Mouse (Mus musculus) small intestine, adult 2 months (tissue): ENCODE results near the gene Slc29a2. TPM values are rescaled to one million over a fixed set of nuclear protein-coding genes. Genes with fewer than 3 reads are reported as not detected.

Source experiments
- H3K27ac ChIP-seq: fragments of 200-500 bp; 2 replicates; pipeline ENCODE4 v1.5.1; 2012; ENCODE audit warnings: low read depth, low read length, control low read depth, inconsistent platforms; ENCODE audit not compliant: insufficient read depth
- H3K27me3 ChIP-seq: fragments of 200-500 bp; 2 replicates; pipeline ENCODE4 v1.6.1; 2012; ENCODE audit warnings: mild to moderate bottlenecking, moderate library complexity, low read length, inconsistent platforms; ENCODE audit not compliant: control insufficient read depth, insufficient read depth
- H3K36me3 ChIP-seq: fragments of 200-500 bp; 2 replicates; pipeline ENCODE4 v1.6.1; 2012; ENCODE audit warnings: mild to moderate bottlenecking, low read length, control low read depth, inconsistent platforms; ENCODE audit not compliant: control insufficient read depth, insufficient read depth
- H3K4me1 ChIP-seq: fragments of 200-500 bp; 2 replicates; pipeline ENCODE4 v1.6.1; 2012; ENCODE audit warnings: low read length, inconsistent platforms, mixed read lengths; ENCODE audit not compliant: control insufficient read depth, insufficient read depth, insufficient read length
- H3K4me3 ChIP-seq: fragments of 200-500 bp; 2 replicates; pipeline ENCODE4 v1.5.1; 2012; ENCODE audit warnings: low read depth, mild to moderate bottlenecking, control low read depth, inconsistent platforms, low read length, moderate library complexity
- CTCF ChIP-seq: fragments of 200-500 bp; IDR thresholded peaks from 2 replicates; pipeline ENCODE4 v1.5.1; 2012; ENCODE audit warnings: low read depth, mild to moderate bottlenecking, control low read depth, inconsistent platforms, low read length, moderate library complexity, mixed read lengths; ENCODE audit not compliant: insufficient replicate concordance, insufficient read length; ENCODE audit errors: extremely low read depth
- POLR2A ChIP-seq: fragments of 200-500 bp; IDR thresholded peaks from 2 replicates; pipeline ENCODE4 v1.6.1; 2012; ENCODE audit warnings: low read depth, mild to moderate bottlenecking, control low read depth, inconsistent platforms, low read length, moderate library complexity
- WGBS: fragments of 180-500 bp; shearing (Covaris S2); methylation state at CpG from one replicate; pipeline ENCODE4 v1.1.7; 2018; 5-methylcytosine and 5-hydroxymethylcytosine counted together
- polyA plus RNA-seq: library from polyadenylated mRNA; depleted of rRNA; stranded (reverse); fragments of >200 nt; gene quantifications from 2 replicates; pipeline ENCODE4 v1.2.3, GENCODE M21; 2012; rRNA removed

The Slc29a2 gene
- 2.6 and 4.4 TPM in 2 replicates for polyA plus RNA-seq

- H3K36me3 ChIP-seq, result no peaks in the 10 kb centered on the region
- under 1% methylated on average over 62 of the region's 62 CpGs for WGBS
- H3K27me3 ChIP-seq, result no peaks in the 10 kb centered on the region
- H3K4me1 ChIP-seq, result peaks cover 5% of the 10 kb centered on the region; the same call in 1 of the 2 replicates
- peak within 1 kb of the TSS; percentile 81 for H3K27ac ChIP-seq
- peak within 1 kb of the TSS; percentile 86 for H3K4me3 ChIP-seq
- peak; percentile 59 for TF ChIP-seq POLR2A
- TF ChIP-seq CTCF, result no peak
These were observed at the start of gene Slc29a2 for GRCm38 (mm10) chr19:5023621-5024479. Gene Slc29a2, plus strand, starts transcription at chr19:5023860.

- Histone ChIP-seq H3K4me3 (no peak overlapping the region), H3K27ac (no peak overlapping the region), H3K36me3 (no peaks in the 10 kb centered on the region), H3K27me3 (0 out of 2 replicates have a peak, but pooled peaks cover 6% of the 10 kb centered on the region), H3K4me1 (no peaks in the 10 kb centered on the region)
- TF ChIP-seq CTCF, result peak; percentile 75; the same call in 1 of the 2 replicates
- no peak for TF ChIP-seq POLR2A
These were observed 41.9 kb upstream of the Slc29a2 start for GRCm38 (mm10) chr19:4981767-4982166.

- peaks cover 10% of the 10 kb centered on the region; the same call in 1 of the 2 replicates for H3K27me3 ChIP-seq
- WGBS, result 4% methylated on average over 13 of the region's 13 CpGs
- TF ChIP-seq POLR2A (no peak), CTCF (0 out of 2 replicates have a peak, but pooled peaks have one; percentile 4)
These were observed 34.6 kb upstream of the Slc29a2 start for GRCm38 (mm10) chr19:4989013-4989412.

GRCm38 (mm10) chr19:4989434-4990255 is 34.0 kb upstream of the Slc29a2 start:
- Histone ChIP-seq H3K4me3 (no peak overlapping the region), H3K27me3 (peaks cover 6% of the 10 kb centered on the region; the same call in 1 of the 2 replicates), H3K36me3 (no peaks in the 10 kb centered on the region), H3K4me1 (no peaks in the 10 kb centered on the region), H3K27ac (no peak overlapping the region)
- whole genome bisulfite sequencing, result 23% methylated on average over 47 of the region's 47 CpGs
- TF ChIP-seq CTCF (no peak), POLR2A (no peak)

More at GRCm38 (mm10) chr19:4989013-4989412, 34.6 kb upstream of the Slc29a2 start:
- H3K36me3 ChIP-seq, result no peaks in the 10 kb centered on the region
- no peaks in the 10 kb centered on the region for H3K4me1 ChIP-seq
- H3K27ac ChIP-seq, result no peak overlapping the region
- H3K4me3 ChIP-seq, result no peak overlapping the region

GRCm38 (mm10) chr19:4990256-4990625 is 33.4 kb upstream of the Slc29a2 start, which contains the start of gene Npas4:
Gene Npas4, minus strand, starts transcription at chr19:4990316.
- WGBS, result 18% methylated on average over 4 of the region's 4 CpGs
- TF ChIP-seq POLR2A (no peak), CTCF (no peak)
- Histone ChIP-seq H3K27ac (no peak within 1 kb of the TSS), H3K4me1 (no peaks in the 10 kb centered on the region), H3K36me3 (no peaks in the 10 kb centered on the region), H3K4me3 (no peak within 1 kb of the TSS), H3K27me3 (peaks cover 5% of the 10 kb centered on the region; the same call in 1 of the 2 replicates)

GRCm38 (mm10) chr19:4990716-4991115 is 32.9 kb upstream of the Slc29a2 start:
- TF ChIP-seq POLR2A (no peak), CTCF (no peak)
- no peaks in the 10 kb centered on the region for H3K36me3 ChIP-seq
- H3K4me1 ChIP-seq, result no peaks in the 10 kb centered on the region
- H3K27ac ChIP-seq, result no peak overlapping the region
- peaks cover 5% of the 10 kb centered on the region; the same call in 1 of the 2 replicates for H3K27me3 ChIP-seq
- H3K4me3 ChIP-seq, result no peak overlapping the region
- 5% methylated on average over 22 of the region's 22 CpGs for WGBS

GRCm38 (mm10) chr19:4992371-4992770 is 31.3 kb upstream of the Slc29a2 start:
- H3K4me3 ChIP-seq, result no peak overlapping the region
- no peak overlapping the region for H3K27ac ChIP-seq
- WGBS, result 25% methylated on average over 8 of the region's 8 CpGs
- TF ChIP-seq POLR2A, result no peak
- no peak for TF ChIP-seq CTCF
- H3K4me1 ChIP-seq, result no peaks in the 10 kb centered on the region
- no peaks in the 10 kb centered on the region for H3K36me3 ChIP-seq
- H3K27me3 ChIP-seq, result peaks cover 5% of the 10 kb centered on the region; the same call in 1 of the 2 replicates
